Mouse (Mus musculus): ENCODE data around the gene Tsga13. TPM values are rescaled to one million over a fixed set of nuclear protein-coding genes. Genes with fewer than 3 reads are reported as not detected.
A peak's percentile ranks its signal among the peaks of the same experiment; 100 is the strongest.

Tsga13 gene
- total RNA-seq (2015), result 0.42 TPM in 1 of 2 replicates, not detected in the other
- not detected in 2 replicates for total RNA-seq (2017)

DNA sequence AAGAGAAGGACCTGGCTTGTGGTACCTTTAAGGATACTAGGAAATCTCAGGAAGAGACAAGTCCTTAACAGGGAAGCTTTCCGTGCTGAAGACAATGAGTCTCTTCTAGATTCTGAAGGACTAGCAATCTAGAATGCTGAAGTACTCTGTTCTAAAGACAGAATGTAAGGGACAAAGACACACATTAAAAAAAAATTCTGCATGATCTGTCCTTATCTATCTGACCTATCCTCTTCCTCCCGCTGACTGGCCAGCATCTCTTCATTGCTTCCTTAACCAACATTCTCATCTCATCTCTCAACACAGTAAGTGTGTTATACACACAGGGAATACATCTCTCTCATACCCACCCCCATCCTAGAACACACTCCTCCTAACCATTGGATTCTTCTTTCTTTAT is at the start of gene Tsga13:
Gene Tsga13 (minus strand): TSS at position 101 of the 400 bp plus-strand sequence.
- no peak for ATAC-seq (replicated peaks; ENCODE audit: poor library complexity)

DNA sequence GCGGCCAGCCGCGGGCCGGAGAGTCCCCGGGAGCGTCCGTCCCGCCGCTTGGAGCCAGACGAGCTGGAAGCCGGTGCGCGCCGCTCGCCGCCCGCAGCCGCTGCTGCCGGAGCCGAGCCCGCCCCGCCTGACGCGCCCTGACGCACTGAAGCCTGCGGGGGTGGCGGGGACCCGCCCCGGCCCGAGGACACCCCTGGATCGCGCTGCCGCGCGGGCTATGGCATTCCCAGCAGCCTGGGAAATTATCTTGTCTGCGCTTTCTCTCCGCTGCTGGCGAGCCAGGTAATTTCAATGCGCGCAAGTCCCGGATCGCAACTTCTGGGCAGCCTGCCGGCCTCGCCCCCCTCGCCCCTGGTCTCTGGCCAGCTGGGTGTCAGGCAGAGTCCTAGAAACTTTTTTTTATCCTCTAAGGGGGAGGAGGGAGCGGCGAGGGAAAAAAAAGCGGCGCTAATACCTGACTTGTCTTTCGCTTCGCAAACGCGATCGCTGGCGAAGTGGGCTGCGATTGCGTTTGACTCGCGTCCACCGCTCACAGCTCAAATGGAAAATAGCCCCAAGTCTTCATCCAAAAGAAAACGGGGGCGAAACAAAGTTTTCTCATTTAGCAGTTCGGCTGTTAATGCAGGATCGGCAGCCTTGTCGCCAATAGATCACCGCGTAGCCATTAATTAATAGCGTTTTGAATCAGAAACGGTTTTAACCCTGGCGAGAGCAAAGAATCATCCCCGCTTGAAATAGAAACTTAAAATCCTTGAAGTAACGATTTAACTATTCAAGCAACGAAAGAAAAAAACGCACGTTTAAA is 43.6 kb upstream of the Tsga13 start, which contains the start of gene Klf14:
Gene Klf14 (minus strand): TSS at position 343 of the 805 bp plus-strand sequence.
- no peak for ATAC-seq (replicated peaks; ENCODE audit: poor library complexity)

DNA sequence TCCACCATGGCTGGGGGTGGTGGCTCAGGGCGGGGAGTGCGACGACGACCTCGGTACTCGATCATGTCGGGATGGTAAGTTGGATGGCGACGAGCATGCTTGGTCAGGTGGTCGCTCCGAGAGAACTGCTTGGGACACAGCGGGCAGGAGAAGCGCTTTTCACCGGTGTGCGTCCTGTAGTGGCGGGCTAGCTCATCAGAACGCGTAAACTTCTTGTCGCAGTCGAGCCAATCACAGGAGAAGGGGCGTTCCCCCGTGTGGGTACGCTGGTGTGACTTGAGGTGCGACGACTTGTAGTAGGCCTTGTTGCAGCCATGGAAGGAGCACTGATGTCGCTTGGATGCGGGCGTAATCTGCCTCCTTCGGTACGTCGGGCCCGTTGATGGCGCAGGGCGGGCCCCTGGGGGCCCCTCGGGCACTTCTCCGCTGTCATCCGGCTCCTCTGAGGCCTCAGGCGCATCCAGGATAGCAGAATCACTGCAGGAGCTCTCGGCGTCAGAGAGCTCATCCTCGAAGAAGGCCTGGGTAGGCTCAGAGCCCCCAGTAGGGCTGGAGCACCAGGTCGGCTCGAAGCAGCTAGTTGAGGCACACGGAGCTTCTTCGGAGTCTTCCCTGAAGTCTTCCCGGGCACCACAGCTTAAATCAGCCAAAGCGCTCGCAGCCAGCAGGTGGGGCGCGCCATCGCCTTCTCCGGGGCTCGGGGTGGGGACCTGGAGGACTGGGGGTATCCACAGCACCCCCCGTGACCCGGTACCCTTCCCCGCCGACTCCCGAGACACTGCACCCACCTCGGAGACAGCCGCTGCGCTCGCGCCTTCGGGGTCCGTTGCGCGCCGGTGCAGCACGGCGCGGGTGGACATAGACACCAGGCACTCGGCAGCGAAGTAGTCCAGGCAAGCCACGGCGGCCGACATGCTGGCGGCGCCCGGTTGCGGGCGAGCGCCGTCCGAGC is 42.7 kb upstream of the Tsga13 start:
- ATAC-seq (replicated peaks; ENCODE audit: poor library complexity), result no peak

DNA sequence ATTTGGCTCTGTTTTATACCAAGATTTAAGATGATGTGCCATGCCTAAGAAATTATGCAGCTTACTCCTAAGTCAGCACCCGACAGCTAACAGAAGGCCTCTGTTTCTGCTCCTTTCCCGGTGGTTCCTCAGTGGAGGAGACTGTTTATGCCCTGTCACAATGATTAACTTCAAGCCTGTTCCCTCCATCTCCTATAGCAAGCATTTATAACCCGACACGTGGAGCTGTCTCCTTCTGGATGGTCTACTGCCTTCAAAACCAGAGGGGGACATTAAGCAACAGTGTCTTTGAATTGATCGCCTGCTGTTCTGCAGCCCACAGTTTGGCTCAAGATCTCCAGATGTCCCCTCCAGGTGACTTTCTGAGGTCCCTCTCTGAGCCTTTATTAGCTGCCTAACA is 23.9 kb upstream of the Tsga13 start:
- ATAC-seq (replicated peaks; ENCODE audit: poor library complexity), result no peak

DNA sequence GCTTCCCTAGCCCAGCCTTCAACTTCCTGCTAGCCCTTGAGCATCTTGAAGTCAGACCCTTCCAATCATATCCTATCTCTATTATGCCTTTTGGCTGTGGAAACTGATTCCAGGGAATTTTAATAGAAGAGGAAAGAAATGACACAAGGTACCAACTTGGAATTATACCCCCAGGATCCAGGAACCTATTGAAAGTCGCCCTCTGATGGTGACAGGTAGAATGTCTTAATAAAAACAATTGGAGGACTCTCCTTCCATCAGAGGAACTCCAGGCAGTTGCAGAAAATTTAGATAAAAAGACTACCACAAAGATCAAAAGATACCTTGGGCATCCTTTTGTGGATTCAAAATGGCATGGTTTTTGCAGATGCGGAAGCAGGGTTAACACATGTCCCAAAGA is 7.4 kb upstream of the Tsga13 start:
- ATAC-seq (replicated peaks; ENCODE audit: poor library complexity), result no peak

DNA sequence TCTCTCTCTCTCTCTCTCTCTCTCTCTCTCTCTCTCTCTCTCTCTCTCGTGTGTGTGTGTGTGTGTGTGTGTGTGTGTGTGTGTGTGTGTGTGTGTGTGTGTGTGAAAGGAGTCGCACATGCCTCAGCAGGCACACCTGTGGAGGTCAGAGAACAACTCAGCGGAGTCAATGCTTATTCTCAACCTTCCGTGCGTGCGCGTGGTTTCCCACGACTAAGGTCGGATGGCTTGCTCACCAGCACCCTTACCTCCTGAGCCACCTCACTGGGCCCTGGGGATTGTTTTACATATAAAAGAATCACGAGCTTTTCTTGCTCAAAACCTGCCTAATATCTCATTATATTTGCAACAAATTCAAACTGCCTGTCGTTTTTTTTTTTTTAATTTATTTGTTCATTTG is 6.5 kb upstream of the Tsga13 start:
- no peak for ATAC-seq (replicated peaks; ENCODE audit: poor library complexity)

DNA sequence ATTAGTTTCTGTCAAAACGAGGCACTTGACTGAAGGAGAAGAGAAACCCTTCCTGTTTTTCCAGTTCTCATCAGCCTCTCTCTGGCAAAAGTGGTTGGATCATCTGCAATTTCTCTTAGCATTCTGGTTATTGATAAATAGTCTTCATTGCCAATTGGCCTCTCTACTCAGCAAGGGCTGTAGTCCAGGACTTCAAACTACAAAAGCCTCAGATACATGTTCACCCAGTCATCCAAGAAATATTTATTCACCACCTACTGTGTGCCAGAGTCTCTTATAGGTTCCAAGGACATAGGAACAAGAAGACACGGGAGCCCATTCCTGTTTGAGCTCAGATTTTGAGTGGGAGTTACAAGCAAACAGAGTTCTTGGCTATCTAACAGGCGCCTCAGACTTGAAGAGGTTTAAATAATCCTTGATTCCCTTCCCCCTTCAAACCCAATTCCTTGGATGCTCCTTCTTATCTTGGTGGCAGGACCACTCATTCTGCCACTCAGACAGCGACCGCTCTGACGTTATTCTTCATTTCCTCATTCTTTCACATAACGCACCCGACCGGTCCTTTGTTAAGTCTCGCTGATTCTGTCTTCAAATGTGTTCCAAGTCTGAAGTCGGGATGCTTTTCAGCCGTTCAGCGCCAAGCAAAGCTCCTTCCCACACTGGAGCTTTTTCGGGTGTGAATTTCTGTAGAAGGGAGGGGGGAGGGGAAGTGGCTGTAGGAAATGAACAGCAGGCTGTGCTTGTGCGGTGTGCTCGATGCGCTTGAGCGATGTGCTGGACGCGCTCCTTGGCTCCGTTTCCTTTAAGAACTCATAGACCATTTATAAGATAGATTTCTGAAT is 5.7 kb upstream of the Tsga13 start:
- no peak for ATAC-seq (replicated peaks; ENCODE audit: poor library complexity)

DNA sequence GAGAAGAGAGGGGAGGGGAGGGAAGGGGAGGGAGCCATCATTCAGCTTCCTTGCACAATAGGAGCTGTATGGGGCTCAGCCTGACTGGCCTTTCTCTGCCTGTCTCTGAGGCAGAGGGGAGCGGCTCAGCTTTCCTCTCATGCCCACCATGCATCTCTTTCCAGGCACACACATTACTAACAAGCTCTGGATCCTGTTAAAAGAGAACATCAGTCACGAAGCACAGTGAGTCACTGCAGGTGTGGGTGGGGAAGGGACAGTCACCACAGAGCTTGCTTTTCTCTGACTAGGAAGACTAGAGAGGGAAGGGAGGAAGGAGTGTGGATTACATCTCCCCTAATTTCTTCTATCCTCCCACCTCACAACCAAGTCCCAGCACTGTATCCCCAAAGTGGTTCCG is 7.4 kb downstream of the Tsga13 start:
- ATAC-seq (replicated peaks; ENCODE audit: poor library complexity), result no peak

DNA sequence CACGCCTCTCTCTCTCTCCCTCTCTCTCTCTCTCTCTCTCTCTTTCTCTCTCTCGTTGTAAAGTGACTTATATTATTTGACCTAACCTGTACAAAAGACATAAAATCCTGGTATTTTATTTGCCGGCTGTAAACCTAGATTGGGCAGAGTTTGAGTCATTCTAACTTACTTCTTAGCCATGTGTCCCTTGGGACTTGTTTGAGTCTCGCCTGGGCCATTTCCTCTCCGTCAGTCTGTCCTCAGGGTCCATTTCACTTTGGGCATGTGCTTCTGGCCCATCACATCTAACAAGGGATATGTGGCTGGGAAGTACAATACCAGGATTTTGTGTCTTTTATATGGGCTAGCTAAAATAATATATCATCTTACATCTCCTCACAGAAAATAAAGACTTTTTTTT is 10.5 kb downstream of the Tsga13 start:
- ATAC-seq (replicated peaks; ENCODE audit: poor library complexity), result no peak

DNA sequence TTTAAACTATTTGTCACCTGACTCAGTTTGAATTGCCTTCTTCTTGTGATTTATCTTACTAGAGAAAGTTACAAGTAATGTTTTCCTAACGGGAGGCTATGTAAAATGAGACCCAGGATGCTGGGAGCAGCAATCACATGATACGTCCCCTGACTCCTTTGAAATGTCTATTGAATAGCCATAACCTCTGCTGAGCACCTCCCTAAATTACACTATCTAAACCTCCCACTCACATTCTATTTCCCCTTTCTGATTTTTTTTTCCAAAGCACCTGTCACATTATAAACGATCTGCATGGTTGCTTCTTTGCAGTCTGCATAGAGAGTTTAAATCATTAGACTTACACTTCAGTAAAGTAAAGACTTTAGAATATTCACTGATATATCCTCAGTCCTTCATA is 11.3 kb downstream of the Tsga13 start:
- no peak for ATAC-seq (replicated peaks; ENCODE audit: poor library complexity)

DNA sequence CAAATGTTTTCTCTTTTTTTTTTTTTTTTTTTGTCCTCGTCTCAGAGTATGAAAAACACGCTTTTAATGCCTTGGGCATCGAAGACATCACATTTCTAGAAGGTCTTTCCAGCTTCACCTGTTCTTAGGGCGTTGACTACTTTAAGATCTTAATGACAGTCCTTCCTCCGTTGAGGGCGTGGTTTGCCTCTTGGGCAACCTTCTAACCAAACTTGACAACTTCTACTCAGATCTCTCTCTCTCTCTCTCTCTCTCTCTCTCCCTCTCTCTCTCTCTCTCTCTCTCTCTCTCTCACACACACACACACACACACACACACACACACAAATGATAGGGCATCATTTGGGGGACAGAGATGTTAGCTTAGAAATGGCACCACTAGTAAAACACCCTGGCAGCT is 17.9 kb downstream of the Tsga13 start:
- no peak for ATAC-seq (replicated peaks; ENCODE audit: poor library complexity)

DNA sequence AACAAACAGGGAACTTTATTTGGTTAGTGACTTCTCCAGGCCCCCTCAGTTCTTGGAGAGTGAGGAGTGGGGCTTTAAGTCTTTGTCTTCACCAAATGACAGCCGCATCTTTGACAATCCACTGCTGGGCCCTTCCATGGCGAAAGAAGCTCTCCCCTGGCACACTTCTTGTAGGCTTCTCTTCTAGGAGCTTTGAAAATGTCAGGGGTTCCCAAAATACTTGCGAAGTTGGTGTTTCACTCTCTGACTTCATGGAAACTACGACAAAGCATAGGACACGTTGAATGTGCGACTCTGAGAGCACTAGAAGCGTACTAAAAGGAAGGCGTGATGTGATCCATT is 18.4 kb downstream of the Tsga13 start:
- ATAC-seq (replicated peaks; ENCODE audit: poor library complexity), result no peak

DNA sequence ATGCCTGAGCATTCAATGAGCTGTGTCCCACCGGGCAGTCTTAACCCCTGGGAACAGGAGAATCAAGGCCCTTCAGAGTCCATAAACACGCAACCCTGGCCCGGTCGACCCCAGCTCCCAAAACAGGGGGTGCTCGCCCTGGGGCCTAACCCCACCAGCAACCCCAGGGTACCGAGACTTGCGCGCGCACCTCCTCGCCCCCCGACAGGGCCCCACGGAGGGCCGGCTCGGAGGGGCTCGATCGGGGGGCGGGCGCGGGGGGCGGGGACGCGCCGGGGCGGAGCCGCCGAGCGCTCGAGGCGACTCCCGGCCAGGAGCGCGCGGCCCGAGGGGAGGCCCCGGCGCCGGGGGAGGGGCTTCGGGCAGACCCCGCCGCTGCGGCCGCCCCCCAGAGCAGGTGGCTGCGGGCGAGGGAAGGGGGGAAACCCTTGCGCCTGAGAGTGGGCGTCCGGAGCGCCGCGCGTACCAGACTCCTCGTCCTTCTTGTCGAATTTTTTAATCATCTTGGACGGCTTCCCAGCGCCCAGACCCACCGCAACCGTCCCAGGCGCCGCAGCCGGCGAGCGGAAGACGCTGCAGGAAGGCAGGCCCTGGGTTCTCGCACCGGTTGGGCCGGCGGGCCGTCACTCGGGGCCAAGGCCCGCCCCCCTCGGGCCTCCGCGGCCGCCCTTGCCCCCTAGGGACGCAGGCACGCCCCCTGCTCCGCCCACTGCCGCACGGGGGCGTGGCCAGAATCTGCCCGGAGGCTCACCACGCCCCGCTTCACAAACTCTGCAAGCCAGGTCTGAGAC is 19.0 kb downstream of the Tsga13 start, which contains the start of gene Copg2:
Gene Copg2 (minus strand): TSS at position 600 of the 791 bp plus-strand sequence.
- ATAC-seq (replicated peaks; ENCODE audit: poor library complexity), result peak; percentile 98

DNA sequence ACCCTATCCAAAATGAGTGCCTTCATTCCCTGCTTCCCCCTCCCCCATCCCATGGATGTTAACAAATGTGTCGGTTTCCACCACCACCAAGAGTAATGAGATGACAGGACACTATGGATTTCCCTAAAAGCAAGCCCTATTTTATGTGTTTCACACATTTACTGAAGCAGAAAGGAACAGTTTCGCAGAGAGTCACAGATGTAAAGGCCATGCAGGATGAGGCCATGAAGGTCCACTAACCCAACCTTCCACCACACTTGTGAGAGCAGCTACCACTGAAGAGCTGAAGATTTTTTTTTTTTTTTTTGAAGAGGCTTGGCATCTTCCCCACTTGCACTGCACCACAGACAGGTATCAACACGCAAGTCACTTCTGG is 19.6 kb downstream of the Tsga13 start:
- ATAC-seq (replicated peaks; ENCODE audit: poor library complexity), result no peak

DNA sequence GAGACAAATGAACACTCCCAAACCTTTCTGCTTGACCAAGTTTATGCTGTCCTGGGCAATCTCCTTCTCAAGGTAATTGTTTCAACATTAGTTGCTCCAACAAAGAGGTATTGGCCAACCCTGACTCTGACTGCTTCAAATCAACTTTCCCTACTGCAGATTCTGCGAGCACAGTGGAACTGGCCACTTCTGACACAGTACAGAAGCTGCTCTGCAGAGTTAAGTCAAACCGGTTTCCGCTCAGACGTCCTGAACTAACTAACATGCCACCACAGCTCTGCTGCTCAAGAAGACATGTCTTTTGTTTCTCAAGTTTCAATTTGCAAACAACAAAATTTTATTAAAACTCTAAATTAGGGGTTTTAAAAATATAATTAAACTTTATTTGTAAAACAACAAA is 22.3 kb downstream of the Tsga13 start:
- ATAC-seq (replicated peaks; ENCODE audit: poor library complexity), result no peak

DNA sequence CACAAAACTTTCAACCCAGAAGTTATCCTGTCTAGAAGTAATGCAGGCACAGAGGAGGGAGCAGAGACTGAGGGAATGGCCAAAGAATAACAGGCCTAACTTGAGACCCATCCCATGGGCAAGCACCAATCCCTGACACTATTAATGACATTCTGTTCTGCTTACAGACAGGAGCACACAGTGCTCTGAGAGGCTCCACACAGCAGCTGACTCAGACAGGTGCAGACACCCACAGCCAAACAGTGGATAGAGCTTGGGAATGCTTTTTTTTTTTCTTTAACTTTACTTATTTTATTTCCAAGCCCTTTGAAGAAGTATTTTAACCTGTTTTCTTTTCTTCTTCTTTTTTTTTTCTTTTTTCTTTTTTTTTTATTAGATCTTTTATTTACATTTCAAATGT is 23.6 kb downstream of the Tsga13 start:
- ATAC-seq (replicated peaks; ENCODE audit: poor library complexity), result no peak

DNA sequence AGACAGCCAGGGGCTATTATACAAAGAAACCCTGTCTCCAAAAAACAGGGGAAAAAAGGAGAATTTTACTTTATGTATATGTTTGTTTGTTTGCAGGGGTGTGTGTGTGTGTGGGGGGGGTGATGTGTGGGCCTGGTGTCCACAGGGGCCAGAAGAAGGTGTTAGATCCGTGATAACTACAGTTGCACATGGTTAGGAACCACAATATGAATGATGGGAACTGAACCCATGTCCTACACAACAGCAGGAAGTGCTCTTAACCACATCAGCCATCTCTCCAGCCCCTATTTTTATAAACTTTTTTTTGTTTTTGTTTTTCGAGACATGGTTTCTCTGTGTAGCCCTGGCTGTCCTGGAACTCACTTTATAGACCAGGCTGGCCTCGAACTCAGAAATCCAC is 30.5 kb downstream of the Tsga13 start:
- no peak for ATAC-seq (replicated peaks; ENCODE audit: poor library complexity)

DNA sequence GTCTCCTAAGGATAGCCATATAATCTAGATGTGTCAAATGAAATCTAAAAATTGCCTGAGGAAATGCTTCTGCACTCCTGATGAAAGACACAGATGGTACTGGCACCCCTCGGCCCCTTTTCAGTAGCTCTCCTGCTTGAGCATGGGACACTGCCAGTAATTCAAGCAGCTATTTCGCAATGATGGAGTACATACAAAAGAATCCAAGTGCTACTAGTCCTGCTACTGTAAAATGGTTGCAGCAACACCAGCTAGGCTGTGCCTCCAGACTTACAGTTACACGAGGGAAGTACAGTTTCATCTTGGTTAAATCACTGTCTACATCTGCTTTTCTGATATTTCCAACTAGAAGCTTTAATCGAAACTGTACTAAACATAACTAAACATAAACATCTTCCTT is 31.9 kb downstream of the Tsga13 start:
- ATAC-seq (replicated peaks; ENCODE audit: poor library complexity), result peak; percentile 46

DNA sequence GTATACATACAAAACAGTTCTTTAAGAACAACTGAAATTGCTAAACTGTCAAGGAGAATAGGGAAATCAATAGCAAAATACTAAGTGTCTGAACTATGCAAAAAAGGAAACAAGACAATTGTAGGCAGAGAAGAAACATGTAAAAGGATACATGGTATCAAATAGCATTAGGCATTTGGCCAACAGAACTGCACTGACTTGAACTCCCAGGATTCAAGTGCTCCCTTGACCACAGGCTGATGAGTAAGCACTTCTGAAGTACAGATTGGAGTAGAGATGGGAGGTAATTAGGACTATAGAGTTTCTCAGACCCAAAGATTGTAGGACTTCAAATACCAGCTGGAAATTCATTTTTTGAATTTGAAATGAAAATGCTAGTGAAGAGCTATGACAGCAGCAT is 38.7 kb downstream of the Tsga13 start:
- ATAC-seq (replicated peaks; ENCODE audit: poor library complexity), result no peak

DNA sequence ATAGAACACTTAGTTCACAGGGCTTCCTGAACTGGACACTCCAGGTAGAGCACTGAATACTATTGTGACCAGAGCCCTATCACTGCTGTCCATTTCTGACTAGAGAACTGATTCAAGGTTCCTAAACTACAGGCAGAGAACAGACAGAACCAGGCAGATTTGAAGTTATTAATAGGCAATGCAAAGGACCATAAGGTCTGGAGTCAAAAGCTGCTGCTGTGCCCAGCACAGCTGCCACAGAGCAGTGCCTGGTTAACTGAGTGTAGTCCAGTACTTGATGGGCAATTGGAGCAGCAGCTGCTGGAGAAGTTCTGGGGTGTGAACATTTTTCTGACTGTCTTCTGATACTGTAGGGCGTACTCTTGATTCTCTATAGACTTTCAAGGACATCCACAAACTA is 48.9 kb downstream of the Tsga13 start:
- no peak for ATAC-seq (replicated peaks; ENCODE audit: poor library complexity)

All from megakaryocyte progenitor cell, adult 5-6 weeks (primary cell).